Mouse (Mus musculus) layer of hippocampus, postnatal 36 days (tissue): ENCODE measurements around the gene Tmigd3. TPM values are rescaled to one million over a fixed set of nuclear protein-coding genes. Genes with fewer than 3 reads are reported as not detected.

Experiments used
- DNase-seq, 2 experiments: peaks; one replicate each; pipeline ENCODE4 v3.0.0; 2022
- total RNA-seq, 2 experiments: library from RNA; stranded (reverse); gene quantifications; 2 replicates each; pipeline ENCODE4 v1.2.3; 2021

The Tmigd3 gene
- total RNA-seq, 2 experiments from 2014 or later, result not detected

DNA sequence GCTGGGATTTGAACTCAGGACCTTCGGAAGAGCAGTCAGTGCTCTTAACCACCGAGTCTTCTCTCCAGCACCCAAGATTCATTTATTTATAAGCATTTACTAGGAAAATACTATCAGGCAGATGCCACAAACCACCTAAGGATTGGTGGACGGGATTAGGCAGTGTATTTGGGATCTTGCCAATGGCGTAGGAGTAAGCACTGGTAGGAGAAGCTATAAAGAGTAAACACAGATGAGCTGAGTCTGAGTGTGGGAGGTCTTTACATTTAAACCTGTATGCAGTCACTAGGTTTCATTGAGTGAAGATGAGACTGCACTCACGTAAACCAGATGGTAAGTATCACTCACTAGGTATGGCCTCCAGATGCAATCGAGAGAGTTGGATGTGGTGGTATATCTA, 63.2 kb downstream of the Tmigd3 start:
- DNase-seq, result no peak

DNA sequence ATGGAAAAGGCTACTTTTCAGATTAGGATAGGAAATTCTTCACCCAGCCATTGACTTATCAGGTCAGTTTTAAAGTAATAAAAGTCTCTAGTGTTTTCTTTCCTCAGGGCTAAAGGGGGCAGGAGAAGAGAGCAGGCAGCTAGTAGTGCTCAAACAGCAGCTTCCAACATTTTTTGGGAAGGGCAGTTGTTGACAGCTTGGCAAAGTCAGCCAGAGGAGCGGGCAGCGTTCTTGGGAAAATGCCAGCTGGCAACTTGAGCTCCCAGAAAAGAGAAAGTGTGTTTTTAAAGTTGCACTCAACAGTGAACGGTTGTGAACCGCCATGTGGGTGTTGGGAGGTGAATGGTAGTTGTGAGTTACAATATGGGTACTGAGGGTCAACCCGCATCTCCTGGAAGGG, 64.3 kb downstream of the Tmigd3 start:
- no peak for DNase-seq

DNA sequence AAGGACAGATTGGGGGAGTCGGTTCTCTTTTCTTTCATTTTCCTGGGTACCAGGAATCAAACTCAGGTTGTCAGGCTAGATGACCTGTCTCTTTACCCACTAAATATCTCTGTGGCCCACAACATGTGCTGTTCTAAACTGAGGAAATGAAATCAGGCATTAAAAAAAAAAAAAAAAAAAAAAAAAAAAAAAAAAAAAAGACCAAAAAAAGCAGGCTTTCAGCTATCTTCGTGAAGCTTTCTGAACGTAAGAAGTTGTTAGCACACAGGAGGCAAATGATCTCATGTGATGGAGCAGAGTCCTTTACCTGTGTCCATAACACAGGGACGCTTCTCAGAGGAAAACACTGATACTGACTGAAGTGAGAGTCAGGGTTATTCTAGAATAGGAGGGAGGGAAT, 65.4 kb downstream of the Tmigd3 start:
- no peak for DNase-seq

DNA sequence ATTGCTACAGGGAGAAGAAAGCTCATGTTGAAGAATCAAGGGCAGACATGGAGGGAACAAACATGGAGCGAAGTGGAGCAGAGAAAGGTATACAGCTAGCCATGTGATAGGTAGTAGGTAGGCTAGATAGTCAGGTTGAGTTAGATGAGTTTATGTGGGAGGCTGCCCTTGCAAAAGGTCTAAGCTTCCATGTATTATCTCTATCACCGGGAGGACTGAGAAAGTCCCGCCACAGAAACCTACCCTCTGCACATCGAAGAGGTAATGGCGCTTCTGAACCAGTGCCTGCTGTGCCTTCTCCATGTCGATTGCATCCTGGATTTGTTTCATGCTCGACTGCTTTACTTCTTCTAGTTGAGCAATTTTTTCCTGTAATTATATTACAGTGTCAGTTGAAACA, 80.6 kb downstream of the Tmigd3 start:
- DNase-seq, result no peak

DNA sequence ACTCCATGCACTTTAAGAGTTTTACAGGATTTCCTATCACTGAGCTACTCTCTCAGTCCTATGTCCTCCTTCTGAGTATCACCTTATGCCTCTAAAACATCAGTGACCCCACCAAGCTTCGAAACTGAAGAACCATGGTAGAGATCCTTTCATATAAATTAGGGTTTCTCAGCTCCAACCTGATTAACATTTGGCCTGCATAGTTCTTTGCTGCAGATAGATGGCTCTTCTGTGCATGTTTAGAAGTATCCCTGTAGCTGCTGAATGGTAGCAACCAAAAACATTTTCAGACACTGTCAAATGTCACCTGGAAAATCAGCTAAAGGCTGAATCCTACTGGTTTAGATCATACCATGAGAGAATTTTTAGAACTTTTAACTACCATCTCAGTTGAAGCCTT, 86.5 kb downstream of the Tmigd3 start:
- DNase-seq, result no peak

DNA sequence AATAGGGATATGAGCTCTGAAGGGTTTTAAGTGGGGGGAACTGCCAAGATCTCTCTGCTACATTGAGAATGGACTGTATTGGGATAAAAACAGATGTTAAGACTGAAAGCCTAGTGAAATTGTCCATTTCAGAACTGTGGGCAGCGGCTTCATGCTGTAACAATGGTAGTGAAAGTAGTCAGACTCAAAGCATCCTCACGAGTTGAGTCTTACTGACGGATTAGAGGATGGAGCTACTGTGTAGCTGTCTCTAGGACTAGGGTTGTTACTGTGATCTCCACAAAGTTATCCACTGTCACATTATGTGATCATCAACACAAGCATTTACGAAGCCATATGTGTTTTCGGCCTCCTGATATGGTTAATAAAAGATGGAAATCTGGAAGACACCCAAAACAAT, 87.5 kb downstream of the Tmigd3 start:
- DNase-seq, result no peak

DNA sequence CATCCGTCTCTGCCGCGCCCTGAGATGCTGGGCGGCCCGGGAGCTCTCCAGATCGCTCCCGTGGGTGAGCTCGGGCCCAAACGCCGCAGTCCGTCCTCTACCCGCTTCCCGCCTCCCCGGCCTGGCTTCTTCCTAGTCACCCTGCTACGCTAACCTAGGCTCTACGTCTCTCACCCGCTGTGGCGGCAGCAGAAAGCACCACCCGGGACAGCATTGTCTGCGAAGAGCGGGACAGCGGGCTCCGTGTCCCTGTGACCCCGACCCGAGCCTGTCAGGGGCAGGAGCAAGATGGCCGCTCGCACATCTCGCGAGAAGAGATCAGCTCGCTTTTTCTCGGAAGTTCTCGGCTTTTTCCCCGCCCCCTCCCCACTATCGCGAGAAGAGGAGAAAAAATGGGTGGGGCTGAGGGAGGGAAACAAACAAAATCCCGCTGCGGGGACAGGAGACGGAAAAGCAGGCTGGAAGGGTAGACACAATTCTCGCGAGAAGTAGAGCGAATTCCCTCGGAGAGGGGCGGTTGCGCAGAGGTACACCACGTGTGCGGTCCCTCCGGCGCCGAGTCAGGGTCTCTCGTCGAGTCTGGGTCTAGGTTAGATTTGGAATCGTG, 88.4 kb downstream of the Tmigd3 start, which contains the start of gene Wdr77:
TSS of gene Wdr77 (plus strand) at position 396 of the 607 bp plus-strand sequence.
- DNase-seq, result peak; percentile 94 to 95

DNA sequence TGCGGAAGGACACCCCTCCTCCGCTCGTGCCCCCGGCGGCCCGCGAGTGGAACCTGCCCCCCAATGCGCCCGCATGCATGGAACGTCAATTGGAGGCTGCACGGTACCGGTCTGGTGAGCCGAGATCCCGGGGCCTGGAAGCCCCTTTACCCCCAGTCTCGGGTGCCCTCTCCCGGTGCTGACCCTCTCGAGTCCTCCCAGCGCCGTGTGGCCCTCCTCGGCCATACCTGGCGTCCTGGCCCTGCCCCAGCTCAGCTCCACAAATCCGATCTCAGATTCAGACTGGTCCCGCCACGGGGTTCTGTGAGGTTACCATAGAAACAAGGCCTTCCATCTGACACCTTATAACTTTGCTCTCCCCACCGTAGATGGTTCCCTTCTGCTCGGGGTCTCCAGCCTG, 88.9 kb downstream of the Tmigd3 start:
- DNase-seq, result no peak

DNA sequence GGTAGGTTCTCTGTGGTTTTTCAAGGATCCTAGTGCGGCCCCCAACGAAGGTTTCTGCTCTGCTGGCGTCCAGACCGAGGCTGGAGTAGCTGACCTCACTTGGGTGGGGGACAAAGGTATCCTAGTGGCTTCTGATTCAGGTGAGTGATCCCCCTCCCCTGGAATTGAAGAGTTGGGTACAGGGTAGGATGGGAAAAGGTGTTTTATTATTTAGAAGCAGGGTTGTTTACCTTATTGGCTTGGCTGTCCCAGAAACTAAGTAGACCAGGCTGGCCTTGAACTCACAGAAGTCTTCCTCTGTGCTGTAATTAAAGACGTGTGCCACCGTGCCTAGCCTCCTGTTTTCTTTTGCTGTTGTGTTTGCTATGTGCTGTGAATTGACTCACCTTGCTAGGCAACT, 89.3 kb downstream of the Tmigd3 start, which contains the start of gene Atp5f1:
TSS of gene Atp5f1 (minus strand) at position 101 of the 400 bp plus-strand sequence.
- no peak for DNase-seq

DNA sequence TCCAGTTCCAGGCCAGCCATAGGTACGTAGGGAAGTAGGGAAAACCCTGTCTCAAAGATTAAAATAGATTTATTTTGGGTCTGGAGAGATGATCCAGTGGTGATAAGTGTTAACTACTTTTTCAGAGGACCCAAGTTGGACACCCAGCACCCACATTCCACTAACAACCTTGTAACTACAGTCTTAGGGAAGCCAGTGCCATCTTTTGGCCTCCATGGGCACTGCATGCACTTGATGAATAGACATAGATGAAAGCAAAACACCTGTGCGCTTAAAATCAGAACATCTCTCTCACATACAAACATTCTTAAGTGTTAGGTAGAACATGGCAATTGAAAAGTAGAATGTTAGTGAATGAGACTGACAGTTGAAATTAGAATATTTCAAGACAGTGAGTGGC, 90.0 kb downstream of the Tmigd3 start:
- no peak for DNase-seq

DNA sequence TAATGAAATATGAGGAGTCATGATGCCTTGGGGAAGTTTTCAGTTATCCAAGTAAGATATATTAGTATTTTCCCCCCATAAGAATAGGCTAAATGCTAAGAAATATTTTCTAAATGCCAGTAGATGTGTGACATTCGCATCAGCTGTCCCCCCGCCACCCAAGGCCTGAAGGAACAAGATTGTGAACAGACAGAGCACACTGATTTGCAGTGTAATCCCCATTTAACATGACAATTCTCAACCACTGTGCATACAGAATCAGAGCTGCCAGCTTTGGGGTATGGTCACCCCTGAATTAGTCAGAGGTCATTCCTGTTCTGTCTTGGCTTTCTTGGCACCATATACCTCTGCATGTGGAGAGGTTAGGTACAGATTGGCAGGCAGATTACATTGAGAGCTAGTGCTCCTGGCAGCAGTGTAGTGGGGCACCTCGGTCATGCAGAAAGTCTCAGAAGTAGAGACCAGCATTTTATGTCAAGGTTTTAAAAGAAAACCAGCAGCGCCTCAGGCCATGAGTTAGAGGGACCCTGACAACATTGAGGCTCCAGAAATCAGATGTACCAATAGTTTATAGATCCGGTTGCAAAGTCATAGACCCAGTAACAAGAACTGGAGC, 101.2 kb downstream of the Tmigd3 start:
- no peak for DNase-seq

DNA sequence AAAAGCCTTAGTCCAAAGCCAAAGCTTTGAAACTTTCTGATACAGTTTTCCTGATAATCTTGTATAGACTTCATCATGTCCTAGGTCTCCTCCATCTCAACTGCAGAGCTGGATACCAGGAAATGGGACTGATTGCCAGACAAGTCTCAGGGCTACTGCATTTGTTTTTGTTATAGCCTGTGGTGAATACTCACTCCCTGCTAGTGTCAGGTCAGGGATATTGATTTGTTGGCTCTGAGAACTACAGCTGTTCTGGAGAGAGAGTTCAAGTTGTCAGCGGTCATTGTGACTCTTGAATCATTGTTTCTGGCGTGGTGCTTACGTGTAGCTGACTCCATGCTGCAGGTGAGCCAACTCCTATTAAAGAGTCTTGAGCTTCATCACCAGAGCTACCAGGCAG, 102.7 kb downstream of the Tmigd3 start, which contains the start of gene Ovgp1:
TSS of gene Ovgp1 (plus strand) at position 301 of the 400 bp plus-strand sequence.
- DNase-seq, result no peak

Other genes starting within 250 kb of the Tmigd3 start
- 10 to 100 TPM; 11.1 to 11.9 TPM for gene Ddx20, start 183.3 kb upstream of the Tmigd3 start, total RNA-seq
- gene Inka2, start 166.3 kb upstream of the Tmigd3 start, total RNA-seq, result 10 to 100 TPM; 70.4 to 75.5 TPM
- gene Rap1a, start 69.6 kb upstream of the Tmigd3 start, total RNA-seq, result 100 to 1,000 TPM; 101 to 103 TPM
- under 1 TPM; 0.83 to 1.00 TPM for gene Adora3, start within 50 bp of the Tmigd3 start, total RNA-seq
- gene I830077J02Rik, start 61.8 kb downstream of the Tmigd3 start, total RNA-seq, result under 1 TPM; 0.56 to 0.90 TPM
- gene Wdr77, start 88.5 kb downstream of the Tmigd3 start, total RNA-seq, result 10 to 100 TPM; 50.8 to 50.9 TPM
- 100 to 1,000 TPM; 277 to 291 TPM for gene Atp5f1, start 89.2 kb downstream of the Tmigd3 start, total RNA-seq
- gene Ovgp1, start 102.8 kb downstream of the Tmigd3 start, total RNA-seq, result 1 to 10 TPM; 2.8 to 3.0 TPM
- gene Pifo, start 143.7 kb downstream of the Tmigd3 start, total RNA-seq, result not detected
- not detected for gene Chil5, start 161.9 kb downstream of the Tmigd3 start, total RNA-seq
- gene Chia1, start 242.3 kb downstream of the Tmigd3 start, total RNA-seq, result 1 to 10 TPM in 1 of 2 experiments, under 1 TPM in 1; 0.58 to 1.1 TPM